Mouse (Mus musculus) heart, adult 9 months (tissue): ENCODE results near the gene Slc4a11.
"Not testable (repeated sequence)": the region's sequence is repeated elsewhere in the genome, so short reads cannot be mapped to it uniquely, and the experiment has no call there.

ENCODE experiments used
- DNase-seq, 2 experiments: peaks; one replicate each; pipeline ENCODE4 v3.0.0; 2022; ENCODE audit warnings: low spot score in 2 of 2

Gene Slc4a11

DNA sequence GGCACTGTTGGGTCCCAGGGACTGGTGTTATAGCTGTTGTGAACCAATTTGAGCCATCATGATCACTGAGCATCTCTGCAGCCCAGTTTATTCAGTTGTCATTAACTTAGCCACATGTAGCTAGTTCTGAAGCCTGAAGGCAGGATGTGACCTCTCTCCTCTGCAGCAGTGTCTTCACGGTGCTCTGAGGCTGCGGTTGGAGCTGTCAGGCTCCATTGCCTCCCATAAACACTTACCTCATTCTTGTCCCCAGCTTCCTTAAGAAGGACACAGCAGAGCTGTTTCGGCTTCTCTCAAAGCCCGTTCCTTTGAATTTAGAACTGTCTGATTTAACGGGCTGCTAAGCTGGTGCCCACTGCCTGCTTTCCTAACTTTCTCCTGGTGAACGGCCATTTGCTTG lies 17.4 kb downstream of the Slc4a11 start:
- DNase-seq: no peak

DNA sequence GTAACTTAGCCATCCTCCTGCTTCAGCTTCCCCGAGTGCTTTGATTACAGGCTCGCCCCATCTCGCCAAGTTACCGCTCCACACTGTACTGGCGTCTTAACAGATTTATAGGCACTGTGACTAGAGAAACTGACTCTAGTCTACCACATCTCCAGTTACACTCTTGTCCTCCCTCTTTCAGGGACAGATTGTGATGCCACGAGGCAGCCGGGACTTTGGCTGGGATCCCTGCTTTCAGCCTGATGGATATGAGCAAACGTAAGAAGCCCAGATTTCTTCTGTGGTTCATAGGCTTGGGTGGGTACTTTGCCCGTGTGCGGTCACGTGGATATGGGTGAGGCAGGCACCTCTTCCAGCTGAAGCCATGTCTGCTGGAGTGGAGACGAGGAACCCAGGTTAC lies 18.2 kb downstream of the Slc4a11 start:
- no peak for DNase-seq

DNA sequence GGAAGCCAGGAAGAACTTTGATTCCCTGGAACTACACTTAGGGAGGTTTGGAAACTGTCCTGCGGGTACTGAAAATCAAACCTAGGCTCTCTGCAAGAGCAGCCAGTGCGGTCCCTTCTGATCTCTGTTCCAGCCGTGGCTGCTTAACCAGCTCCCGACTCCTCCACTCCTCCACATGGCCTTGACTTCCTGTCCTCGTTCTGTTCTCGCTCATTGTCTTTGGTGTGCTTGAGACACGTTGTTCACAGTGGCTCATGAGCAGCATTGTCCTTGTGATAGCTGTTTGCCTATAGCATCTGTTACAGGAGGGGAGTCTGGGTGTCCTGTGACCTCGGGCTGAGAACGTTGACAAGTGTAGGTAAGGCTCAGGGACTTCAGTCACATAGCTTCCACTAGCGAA lies 20.1 kb downstream of the Slc4a11 start:
- DNase-seq: no peak

DNA sequence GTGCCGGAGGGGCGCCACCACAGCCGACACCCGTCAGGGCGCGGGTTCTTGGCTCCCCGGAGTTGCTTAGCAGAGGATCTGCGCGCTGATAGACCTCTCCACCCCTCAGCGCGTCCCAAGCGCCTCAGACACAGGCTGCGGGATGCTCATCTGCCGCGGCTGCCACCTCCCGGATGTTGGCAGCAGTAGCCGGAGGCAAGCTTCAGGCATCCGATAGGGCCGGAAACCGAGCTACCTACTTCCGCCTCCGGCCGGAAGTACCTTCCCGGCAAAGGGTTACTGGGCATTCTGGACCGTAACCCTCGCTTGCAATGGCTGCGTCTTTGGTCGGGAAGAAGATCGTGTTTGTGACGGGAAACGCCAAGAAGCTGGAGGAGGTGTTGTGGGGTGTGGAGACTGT lies 29.8 kb downstream of the Slc4a11 start, which contains the start of gene Itpa:
TSS of gene Itpa (plus strand) at position 52 of the 400 bp plus-strand sequence.
- DNase-seq: peak; percentile 87 to 90

DNA sequence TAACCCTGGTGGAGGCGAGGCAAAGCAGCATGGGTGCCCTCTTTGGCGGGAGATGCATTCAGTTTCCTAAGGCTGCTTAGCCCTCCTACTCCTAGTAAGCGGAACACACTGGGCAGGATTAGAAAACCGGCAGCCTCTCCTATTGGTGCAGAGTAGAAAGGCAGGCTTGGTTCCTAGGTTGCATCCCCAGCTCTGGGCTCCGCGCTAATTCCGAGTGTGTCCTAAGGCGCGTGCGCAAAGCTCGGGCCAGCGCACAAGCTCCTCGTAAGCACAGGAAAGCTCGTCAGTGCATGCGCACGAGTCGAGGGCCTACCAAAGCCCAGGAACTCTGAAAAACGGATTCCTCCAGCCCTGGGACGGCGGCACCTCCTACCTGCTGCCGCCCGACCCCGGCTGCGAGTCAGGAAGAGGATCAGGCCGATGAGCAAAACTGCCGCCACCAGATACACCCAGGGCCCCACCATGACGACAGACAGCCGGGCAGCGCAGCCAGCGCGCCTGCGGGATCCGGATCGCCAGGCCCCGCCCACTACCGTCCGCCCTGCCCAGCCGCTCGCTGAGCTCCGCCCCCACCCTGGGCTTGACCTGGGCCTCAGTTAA lies 33.1 kb downstream of the Slc4a11 start, which contains the start of gene Ddrgk1:
TSS of gene Ddrgk1 (minus strand) at position 558 of the 600 bp plus-strand sequence.
- peak; percentile 95 to 96 for DNase-seq

DNA sequence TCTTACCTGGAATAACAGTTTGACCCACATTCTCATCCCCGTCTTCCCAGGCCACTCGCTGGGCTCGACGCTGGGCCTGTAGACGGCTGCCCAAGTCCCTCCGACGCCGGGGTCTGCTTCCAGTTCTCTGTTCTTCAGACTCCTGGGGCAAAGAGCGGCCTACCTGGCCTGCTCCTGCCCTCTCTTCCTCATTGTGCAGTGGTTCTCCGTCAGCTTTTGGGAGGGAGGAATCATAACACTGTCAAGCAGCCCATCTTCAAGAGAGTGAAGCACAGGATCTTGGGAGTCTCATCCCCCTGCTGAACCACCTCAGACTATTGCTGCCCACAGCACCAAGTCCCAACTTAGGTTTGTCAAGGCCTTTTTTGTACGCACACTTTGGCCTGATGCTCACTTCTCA lies 34.0 kb downstream of the Slc4a11 start:
- DNase-seq: no peak

DNA sequence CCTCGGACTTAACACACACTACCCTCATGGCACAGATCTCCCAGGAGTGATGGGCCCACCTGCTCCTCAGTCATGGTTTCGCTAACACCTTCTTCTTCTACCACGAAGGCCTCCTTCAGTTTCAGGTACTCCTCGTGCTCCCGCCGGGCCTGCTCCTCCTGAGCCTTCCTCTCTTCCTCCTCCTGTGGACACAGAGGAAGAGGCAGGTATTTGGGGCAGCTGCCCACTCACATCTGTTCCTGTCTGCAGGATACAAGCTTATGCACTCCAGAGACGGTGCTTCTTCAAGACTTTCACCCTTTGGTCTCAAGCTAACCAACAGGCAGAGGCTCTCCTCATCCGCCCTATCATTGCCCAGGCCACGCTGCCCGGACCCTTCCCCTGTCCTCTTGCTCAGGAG lies 38.8 kb downstream of the Slc4a11 start:
- no peak for DNase-seq

DNA sequence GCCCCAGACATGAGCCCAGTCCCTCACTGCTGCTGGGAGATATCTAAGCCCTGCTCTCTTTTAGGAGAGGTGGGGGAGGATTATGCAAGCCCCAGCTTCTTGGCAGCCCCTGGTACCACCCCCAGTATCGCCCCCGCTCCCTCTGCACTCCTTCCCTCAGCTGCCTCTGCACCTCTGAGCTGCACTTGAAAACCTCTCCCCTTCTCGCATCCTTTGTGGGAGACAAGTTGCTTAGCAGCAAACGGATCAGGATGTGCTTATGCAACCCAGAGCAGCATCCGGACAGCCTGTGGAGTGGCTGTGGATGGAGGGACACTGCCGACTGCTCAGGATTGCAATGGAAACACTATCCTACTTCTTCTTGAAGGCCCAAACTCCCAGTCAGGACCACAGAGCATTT lies 39.8 kb downstream of the Slc4a11 start:
- no peak for DNase-seq

DNA sequence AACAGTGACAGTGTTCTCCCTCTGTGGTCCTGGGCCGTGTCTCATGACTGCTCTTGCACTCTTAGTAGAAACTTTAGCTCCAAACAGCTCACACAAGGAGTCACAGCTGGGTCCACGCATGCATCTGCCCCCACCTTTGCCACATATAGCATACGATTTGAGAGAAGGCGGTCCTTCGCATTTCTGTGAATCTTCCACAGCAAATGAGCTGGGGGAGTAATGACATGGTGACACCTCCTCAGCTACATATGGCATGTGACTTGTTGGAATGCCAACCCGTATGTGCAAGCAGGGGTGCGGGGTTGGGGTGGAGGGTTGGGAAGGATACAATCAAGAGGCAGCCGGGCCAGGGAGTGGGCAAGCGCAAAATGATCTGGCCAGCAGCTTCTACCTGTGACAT lies 40.8 kb downstream of the Slc4a11 start:
- no peak for DNase-seq

DNA sequence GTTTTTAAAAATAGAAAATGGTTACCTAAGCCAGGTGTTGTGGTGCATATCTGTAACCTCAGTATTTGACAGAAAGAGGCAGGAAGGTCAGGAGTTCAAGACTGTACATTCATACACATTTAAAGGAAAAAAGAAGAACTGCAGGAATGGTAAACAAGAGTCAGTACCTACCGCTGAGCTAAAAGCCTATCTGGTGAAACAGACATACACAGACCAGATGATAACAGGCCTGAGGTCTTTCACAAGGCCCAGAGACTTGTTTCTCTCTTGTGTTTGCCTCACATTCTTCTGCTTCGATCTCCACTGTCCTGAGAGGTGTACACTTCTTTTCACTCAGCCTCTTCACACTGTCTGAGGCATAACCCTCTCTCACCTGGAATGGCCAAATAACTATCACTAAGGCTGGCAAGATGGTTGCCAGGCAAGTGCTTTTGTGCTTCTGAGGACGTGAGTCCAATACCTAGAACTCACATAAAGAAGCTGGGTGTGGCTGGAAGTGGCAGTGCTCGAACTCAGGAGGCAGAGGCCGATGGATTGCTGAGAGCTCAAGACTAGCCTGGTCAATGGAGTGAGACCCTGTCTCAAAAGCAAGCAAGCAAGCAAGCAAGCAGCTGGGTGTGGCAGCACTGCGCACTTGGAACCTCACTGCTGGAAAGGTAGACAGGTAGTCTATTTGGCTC lies 41.5 kb downstream of the Slc4a11 start:
- DNase-seq: no peak

DNA sequence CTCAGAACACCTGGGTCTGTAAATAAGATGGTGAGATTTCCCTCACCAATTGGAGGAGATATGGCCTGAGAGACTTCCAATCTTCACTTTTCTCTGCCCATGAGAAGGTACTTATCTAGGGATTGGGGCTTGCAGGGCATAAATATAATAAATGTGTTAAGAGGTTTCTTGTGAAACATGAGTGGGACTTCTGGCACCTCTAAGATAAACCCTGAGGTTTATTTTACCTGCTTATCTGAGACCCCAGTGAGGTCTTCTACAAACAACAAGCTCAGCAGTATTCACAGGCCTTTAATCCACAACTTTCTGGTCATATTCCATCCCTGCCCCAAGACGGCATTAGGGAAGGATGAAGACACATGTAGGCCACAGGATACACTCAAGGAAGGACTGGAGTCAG lies 43.6 kb downstream of the Slc4a11 start:
- no peak for DNase-seq

DNA sequence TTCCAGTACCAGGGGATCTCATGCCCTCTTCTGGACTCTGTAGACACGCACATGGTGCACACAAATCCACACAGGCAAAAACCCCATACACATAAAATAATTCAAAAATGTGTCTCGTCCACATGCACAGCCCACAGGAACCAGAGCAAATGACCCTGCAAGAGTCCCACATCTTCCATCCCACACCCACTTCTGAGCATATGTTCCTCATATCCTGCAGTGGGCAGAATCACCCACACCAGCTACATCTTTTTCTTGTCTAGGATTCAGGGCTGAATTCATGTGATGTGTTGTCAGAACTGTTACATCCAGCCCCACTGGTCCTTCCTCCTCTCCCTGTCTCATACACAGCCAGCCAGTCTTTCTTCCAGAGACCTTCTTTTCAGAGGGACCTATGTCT lies 44.0 kb downstream of the Slc4a11 start:
- no peak for DNase-seq

DNA sequence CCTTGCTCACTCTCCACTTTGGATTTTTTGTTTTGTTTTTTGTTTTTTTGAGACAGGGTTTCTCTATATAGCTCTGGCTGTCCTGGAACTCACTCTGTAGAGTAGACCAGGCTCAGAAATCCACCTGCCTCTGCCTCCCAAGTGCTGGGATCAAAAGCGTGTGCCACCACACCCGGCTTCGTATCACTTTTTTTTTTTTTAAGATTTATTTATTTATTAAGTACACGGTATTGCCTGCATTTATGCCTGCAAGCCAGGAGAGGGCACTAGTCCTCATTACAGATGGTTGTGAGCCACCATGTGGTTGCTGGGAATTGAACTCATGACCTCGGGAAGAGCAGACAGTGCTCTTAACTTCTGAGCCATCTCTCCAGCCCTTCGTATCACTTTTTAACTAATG lies 48.3 kb downstream of the Slc4a11 start:
- not testable (repeated sequence) for DNase-seq

DNA sequence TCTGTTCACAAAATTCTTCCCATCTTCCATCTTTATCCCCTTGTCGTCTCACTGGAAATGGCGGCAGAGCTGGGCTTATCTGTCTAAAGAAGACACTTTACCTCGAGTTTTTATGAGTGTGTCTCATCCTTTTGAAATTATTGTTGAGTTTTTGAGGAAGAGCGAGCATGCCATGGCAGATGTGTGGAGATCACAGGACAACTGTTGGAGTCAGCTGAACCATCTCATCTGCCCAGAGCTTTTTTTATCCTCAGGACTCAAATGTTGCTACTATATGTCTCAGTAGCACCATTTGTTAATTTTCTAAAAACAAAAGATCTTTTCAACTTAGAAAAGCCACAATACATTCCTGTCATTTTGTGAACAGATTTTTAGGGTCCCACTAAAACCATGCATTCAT lies 52.1 kb downstream of the Slc4a11 start:
- no peak for DNase-seq

DNA sequence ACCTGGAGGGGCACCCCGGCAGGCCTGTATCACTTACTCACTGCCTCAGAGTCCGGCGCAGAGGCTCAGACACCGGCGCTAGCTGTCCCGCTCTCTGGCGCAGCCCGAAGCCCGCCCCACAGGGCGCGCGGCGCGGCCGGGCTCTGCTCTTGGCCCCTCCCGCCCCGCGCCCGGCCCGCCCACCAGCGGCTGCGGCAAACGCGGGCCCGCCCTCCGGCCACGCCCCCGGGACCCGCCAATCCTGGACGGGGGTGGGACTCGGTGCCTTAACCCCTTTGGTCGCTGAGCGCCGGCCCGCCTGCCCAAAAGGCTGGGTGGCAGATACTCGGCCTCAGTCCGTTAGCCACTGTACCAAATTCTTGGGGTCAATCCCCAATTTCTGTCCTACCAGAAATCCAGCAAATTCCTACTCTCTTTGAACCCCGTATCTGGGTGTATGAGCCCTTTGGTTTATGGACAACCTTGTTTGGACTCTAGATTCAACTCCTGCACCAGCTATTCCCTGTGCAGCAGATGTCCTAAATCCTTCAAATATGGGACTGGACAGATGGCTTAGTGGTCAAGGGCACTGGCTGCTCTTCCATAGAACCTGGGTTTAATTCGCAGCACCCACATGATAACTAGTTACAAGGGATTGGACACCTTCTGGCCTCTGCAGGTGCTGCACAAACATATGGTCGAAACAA lies 54.5 kb downstream of the Slc4a11 start, which contains the start of gene Lzts3:
TSS of gene Lzts3 (minus strand) at position 120 of the 686 bp plus-strand sequence.
- peak; percentile 90 to 91 for DNase-seq

DNA sequence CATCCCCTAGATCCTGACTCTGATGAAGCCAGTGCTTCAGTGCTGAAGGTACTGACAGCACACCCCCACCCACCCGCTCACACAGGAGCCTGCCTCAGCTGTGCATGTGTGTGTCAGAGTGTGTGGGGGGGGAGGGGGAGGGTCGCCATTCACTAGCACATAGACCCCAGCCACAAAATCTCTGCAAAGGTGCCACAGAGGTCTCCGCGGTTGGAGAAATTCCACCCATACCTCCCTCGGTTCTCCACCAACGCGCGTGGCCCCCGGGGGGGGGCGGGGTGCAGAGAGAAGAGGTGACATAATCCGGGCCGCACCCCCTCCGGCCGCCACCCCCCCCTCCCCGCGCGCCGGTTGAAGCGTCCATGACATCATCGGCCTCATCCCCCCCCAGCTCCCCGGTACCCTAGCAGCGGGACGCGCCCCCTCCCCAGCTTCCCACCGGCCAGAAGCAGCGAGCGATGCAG lies 55.1 kb downstream of the Slc4a11 start:
- DNase-seq: no peak

DNA sequence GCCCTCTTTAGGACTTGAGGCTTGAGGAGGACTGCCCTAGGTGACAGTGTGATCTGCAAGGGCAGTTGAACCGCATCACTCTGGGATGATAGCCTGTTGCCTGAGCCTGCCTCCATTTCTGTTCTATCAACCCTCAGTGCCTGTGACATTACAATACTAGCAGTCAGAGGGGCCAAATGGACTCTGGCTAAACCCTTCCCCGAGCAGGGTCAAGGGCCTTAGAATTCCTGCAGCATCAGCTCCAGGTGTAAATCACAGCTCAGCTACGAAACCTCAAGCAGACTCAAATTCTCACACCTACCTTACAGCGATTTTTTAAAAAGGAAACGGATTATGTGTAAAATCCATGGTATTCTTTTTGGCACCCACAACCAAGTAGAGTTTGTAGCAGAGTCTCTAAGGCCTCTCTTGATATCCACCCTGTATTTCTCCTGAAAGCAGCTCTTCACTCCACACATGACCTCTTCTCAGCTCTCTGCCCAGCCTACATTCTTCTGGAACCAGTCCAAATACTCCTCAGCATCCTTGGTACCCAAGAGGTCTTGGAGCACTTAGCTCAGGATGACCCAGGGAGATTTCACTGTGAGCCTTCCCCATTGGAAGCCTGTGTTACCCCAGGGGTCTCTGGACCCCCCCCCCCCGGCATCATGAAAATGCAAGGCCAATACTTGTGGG lies 55.8 kb downstream of the Slc4a11 start:
- DNase-seq: no peak

DNA sequence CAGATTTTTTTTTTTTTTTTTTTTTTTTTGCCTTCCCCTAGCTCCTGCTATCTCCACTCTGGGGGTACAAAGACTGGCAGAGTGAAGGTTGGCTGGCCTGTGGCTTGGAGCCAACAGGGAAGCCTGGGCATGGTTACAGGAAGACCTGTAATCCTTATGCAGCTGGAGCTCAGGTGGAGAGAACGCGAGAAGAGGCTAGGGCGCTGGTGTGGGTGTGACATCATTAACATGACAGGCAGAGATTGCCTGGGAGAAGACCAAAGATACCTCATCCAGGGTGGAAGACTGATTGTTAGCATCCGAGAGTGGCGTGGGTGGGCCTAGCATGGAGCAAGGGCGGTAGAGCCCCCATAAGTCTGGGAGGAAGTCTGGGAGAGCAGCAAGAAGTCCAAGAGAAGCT lies 58.0 kb downstream of the Slc4a11 start:
- DNase-seq: no peak

DNA sequence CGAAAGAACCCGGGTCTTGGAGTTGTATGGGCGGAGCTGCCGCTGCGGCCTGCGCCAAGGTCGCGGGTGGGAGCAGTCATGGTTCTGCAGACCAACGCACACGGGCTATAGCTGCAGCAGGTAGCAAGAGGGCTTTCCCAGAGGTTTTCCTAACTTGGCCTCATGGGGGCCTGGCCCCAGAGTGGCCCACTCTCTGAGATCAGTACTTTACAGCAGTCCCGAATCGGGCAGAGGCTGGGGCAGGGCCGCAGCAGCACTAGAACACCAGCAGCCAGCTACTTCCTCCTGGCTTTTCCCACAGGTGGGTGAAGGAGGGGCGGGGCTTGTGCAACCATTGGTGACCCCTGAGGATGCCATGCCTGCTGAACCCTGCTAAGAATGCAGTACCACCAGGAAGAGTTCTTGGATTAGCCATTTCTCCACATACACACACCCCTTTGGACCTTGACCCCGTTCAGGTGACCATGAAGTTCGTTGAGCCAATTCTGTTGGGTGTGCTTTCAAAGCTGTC lies 59.2 kb downstream of the Slc4a11 start:
- DNase-seq: no peak

DNA sequence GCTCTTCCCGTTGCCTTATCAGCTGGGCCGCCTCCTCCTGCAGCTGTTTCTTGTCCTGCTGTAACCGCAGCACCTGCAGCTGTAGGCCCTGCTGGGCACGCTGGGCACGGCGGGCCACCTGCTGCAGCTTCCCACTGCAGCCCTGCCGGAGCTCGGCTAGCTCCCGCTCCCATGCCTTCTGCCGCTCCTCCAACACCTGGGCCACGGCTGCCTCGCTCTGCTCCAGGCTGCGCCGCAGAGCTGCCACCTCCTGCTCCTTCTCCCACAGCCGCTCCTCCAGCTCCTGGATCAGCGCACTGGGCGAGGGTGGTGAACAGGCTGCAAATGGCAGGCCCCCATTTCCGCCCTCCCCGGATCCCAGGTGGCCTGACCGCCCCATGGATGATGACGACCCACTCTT lies 61.5 kb downstream of the Slc4a11 start:
- no peak for DNase-seq

DNA sequence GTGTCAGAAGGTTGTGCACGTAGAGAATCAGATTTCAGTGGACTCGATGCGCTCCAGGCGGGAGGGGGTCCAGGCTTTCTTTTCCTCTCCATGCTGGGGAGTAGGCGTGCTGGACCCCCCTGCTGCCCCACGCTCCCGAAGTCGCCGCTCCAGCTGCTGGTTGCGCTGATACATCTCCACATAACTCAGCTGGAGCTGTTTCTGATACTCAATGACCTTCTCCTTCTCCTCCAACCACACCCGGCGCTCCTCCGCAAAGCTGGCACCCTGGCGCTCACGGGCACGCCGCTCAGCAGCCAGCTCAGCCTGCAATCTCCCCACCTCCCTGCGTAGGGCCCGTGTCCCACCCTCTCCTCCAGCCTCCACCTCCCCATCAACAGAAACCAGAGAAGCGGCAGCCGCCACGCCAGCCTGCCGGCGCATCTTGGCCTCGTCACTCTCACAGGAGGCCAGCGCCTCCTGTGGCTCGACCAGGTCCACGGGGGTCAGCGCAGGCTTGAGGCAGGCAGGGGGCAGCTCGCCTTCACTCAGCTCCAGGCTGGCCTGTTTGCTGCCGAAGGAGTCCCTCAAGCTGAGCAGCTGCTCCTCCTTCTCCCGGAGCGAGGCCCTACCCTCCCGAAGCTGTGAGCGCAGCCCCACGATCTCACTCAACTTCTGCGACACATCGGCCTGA lies 62.4 kb downstream of the Slc4a11 start:
- no peak for DNase-seq
